Mouse (Mus musculus): Measurements from ENCODE around the gene Actl6a. TPM values are rescaled to one million over a fixed set of nuclear protein-coding genes. Genes with fewer than 3 reads are reported as not detected.

The Actl6a gene
- polyA plus RNA-seq, 1 experiment from 2014 or later = 149 TPM

- 58% methylated on average over 7 of the region's 7 CpGs for WGBS
These were observed 57.8 kb downstream of the Actl6a start for GRCm38 (mm10) chr3:32763902-32764301.

GRCm38 (mm10) chr3:32770781-32771180, 64.7 kb downstream of the Actl6a start:
- H3K9ac ChIP-seq (replicated peaks) = no peak overlapping the region
- no peaks in the 10 kb centered on the region for H3K4me1 ChIP-seq (replicated peaks)
- no peak for ATAC-seq
- H3K27me3 ChIP-seq = no peaks in the 10 kb centered on the region
- H3K9me3 ChIP-seq = no peaks in the 10 kb centered on the region
- H3K36me3 ChIP-seq = no peaks in the 10 kb centered on the region
- H3K27ac ChIP-seq = no peak overlapping the region
- WGBS = 83% methylated on average over 2 of the region's 2 CpGs
- H3K4me2 ChIP-seq (replicated peaks) = no peak overlapping the region
- no peak overlapping the region for H3K4me3 ChIP-seq (replicated peaks)

More at GRCm38 (mm10) chr3:32763902-32764301, 57.8 kb downstream of the Actl6a start:
- Histone ChIP-seq H3K36me3 (no peaks in the 10 kb centered on the region), H3K27ac (no peak overlapping the region), H3K9me3 (no peaks in the 10 kb centered on the region), H3K4me2 (replicated peaks) (no peak overlapping the region), H3K9ac (replicated peaks) (no peak overlapping the region), H3K4me3 (replicated peaks) (no peak overlapping the region), H3K27me3 (no peaks in the 10 kb centered on the region), H3K4me1 (replicated peaks) (no peaks in the 10 kb centered on the region)
- ATAC-seq = no peak

Other genes with a start within 250 kb of the Actl6a start
- gene Kcnmb3, start 214.1 kb upstream of the Actl6a start, polyA plus RNA-seq (2015; fragmentation: Nextera tagmentation; extraction: Ambion mirVana) = 0.09 and 0.15 TPM in 2 replicates
- gene Zfp639, start 196.0 kb upstream of the Actl6a start, polyA plus RNA-seq (2015; fragmentation: Nextera tagmentation; extraction: Ambion mirVana) = 36.5 and 40.4 TPM in 2 replicates
- 35.9 and 39.9 TPM in 2 replicates for gene Mfn1, start 176.8 kb upstream of the Actl6a start, polyA plus RNA-seq (2015; fragmentation: Nextera tagmentation; extraction: Ambion mirVana)
- gene Gnb4, start 89.7 kb upstream of the Actl6a start, polyA plus RNA-seq (2015; fragmentation: Nextera tagmentation; extraction: Ambion mirVana) = 53.5 and 55.5 TPM in 2 replicates
- 308 and 338 TPM in 2 replicates for gene Ndufb5, start 30.7 kb downstream of the Actl6a start, polyA plus RNA-seq (2015; fragmentation: Nextera tagmentation; extraction: Ambion mirVana)
- 36.7 and 40.4 TPM in 2 replicates for gene Mrpl47, start 31.3 kb downstream of the Actl6a start, polyA plus RNA-seq (2015; fragmentation: Nextera tagmentation; extraction: Ambion mirVana)
- 9.2 and 11.0 TPM in 2 replicates for gene Usp13, start 111.2 kb downstream of the Actl6a start, polyA plus RNA-seq (2015; fragmentation: Nextera tagmentation; extraction: Ambion mirVana)